Mouse (Mus musculus) CH12.LX (cell line): ENCODE data around the gene Lypd6b. TPM values are rescaled to one million over a fixed set of nuclear protein-coding genes. Genes with fewer than 3 reads are reported as not detected.
A peak's percentile ranks its signal among the peaks of the same experiment; 100 is the strongest.

Experiments
- DNase-seq: peaks from one replicate; pipeline ENCODE4 v3.0.0-alpha.2; 2013; ENCODE audit errors: extremely low read depth
- H3K27ac ChIP-seq: 2 replicates; pipeline ENCODE4 v1.5.1; 2012; ENCODE audit warnings: low read depth, mild to moderate bottlenecking, control low read depth, moderate library complexity; ENCODE audit not compliant: insufficient read depth
- H3K27me3 ChIP-seq: replicated peaks from 2 replicates; pipeline ENCODE3; 2012; ENCODE audit warnings: inconsistent platforms
- H3K36me3 ChIP-seq, 2 experiments: replicated peaks in 1 of 2; 2 replicates each; pipeline versions ENCODE3 to v1.6.1; 2012; ENCODE audit warnings: inconsistent platforms in 1 of 2, low read length in 1 of 2, mild to moderate bottlenecking in 1 of 2, mixed read lengths in 1 of 2, moderate library complexity in 1 of 2; ENCODE audit not compliant: control insufficient read depth in 1 of 2, insufficient read depth in 1 of 2
- H3K4me1 ChIP-seq, 2 experiments: 2 replicates each; pipeline ENCODE4 v1.6.1; 2012; ENCODE audit warnings: inconsistent platforms in 1 of 2, moderate library complexity in 1 of 2; ENCODE audit not compliant: insufficient read depth in 2 of 2, control insufficient read depth in 1 of 2
- H3K4me2 ChIP-seq: 2 replicates; pipeline ENCODE4 v1.6.1; 2012; ENCODE audit warnings: low read depth, mild to moderate bottlenecking, control low read depth; ENCODE audit not compliant: poor library complexity, insufficient read depth, severe bottlenecking
- H3K4me3 ChIP-seq, 3 experiments: fragments of 150-350 bp in 1 of 3; sonication (generic) in 1 of 3; replicated peaks in 1 of 3; 2 replicates each; pipeline versions ENCODE3 to v1.5.1; 2011 to 2012; ENCODE audit warnings: low read depth in 2 of 3, low read length in 2 of 3, mild to moderate bottlenecking in 2 of 3, moderate library complexity in 2 of 3, control low read depth in 1 of 3, improper control_type of control experiment in 1 of 3, inconsistent platforms in 1 of 3, mixed read lengths in 1 of 3; ENCODE audit not compliant: poor library complexity in 1 of 3
- H3K79me2 ChIP-seq: replicated peaks from 2 replicates; pipeline ENCODE4 v1.6.1; 2012; ENCODE audit warnings: mild to moderate bottlenecking, moderate library complexity; ENCODE audit not compliant: control insufficient read depth, poor library complexity, insufficient read depth, severe bottlenecking; ENCODE audit errors: extremely low read depth
- H3K9ac ChIP-seq: 2 replicates; pipeline ENCODE4 v1.6.1; 2012; ENCODE audit warnings: low read depth, mild to moderate bottlenecking, control low read depth, moderate library complexity; ENCODE audit not compliant: insufficient read depth
- H3K9me3 ChIP-seq: replicated peaks from 2 replicates; pipeline ENCODE3; 2012; ENCODE audit warnings: low read length, inconsistent platforms, mixed read lengths
- CHD1 ChIP-seq: IDR thresholded peaks from 2 replicates; pipeline ENCODE4 v1.6.1; 2012; ENCODE audit warnings: low read depth, low read length, improper control_type of control experiment, inconsistent platforms
- CHD2 ChIP-seq: IDR thresholded peaks from 2 replicates; pipeline ENCODE4 v1.6.1; 2011; ENCODE audit warnings: low read length, improper control_type of control experiment
- CTCF ChIP-seq, 2 experiments: IDR thresholded peaks in 1 of 2; conservative IDR thresholded peaks in 1 of 2; 2 replicates each; pipeline ENCODE4 v1.5.1; 2011 to 2012; ENCODE audit warnings: low read depth in 2 of 2, low read length in 2 of 2, improper control_type of control experiment in 1 of 2, inconsistent platforms in 1 of 2, mild to moderate bottlenecking in 1 of 2, moderate library complexity in 1 of 2
- E2F4 ChIP-seq: IDR thresholded peaks from 2 replicates; pipeline ENCODE4 v1.6.1; 2011; ENCODE audit warnings: low read depth, low read length, improper control_type of control experiment; ENCODE audit not compliant: insufficient replicate concordance
- ELF1 ChIP-seq: IDR thresholded peaks from 2 replicates; pipeline ENCODE4 v1.6.1; 2014; ENCODE audit warnings: low read depth, mild to moderate bottlenecking, inconsistent platforms, low read length, improper control_type of control experiment
- EP300 ChIP-seq: IDR thresholded peaks from 2 replicates; pipeline ENCODE4 v1.6.1; 2011; ENCODE audit warnings: low read length, improper control_type of control experiment
- HCFC1 ChIP-seq: IDR thresholded peaks from 2 replicates; pipeline ENCODE4 v1.6.1; 2012; ENCODE audit warnings: low read depth, mild to moderate bottlenecking, inconsistent platforms, low read length, improper control_type of control experiment
- IRF4 ChIP-seq: IDR thresholded peaks from 2 replicates; pipeline ENCODE4 v1.6.1; 2014; ENCODE audit warnings: low read depth, mild to moderate bottlenecking, inconsistent platforms, low read length, improper control_type of control experiment
- JUN ChIP-seq: IDR thresholded peaks from 2 replicates; pipeline ENCODE4 v1.6.1; 2011; ENCODE audit warnings: low read depth, mild to moderate bottlenecking, low read length, improper control_type of control experiment, moderate library complexity; ENCODE audit not compliant: insufficient read depth
- JUND ChIP-seq: conservative IDR thresholded peaks from 2 replicates; pipeline ENCODE4 v1.6.1; 2011; ENCODE audit warnings: low read depth, low read length, improper control_type of control experiment
- KAT2A ChIP-seq: IDR thresholded peaks from 2 replicates; pipeline ENCODE4 v1.6.1; 2012; ENCODE audit warnings: low read length, improper control_type of control experiment, inconsistent platforms; ENCODE audit not compliant: insufficient replicate concordance
- MAX ChIP-seq: IDR thresholded peaks from 2 replicates; pipeline ENCODE4 v1.6.1; 2011; ENCODE audit warnings: low read length, improper control_type of control experiment
- MEF2A ChIP-seq: IDR thresholded peaks from 2 replicates; pipeline ENCODE4 v1.6.1; 2014; ENCODE audit warnings: low read depth, mild to moderate bottlenecking, inconsistent platforms, low read length, improper control_type of control experiment, borderline replicate concordance
- MXI1 ChIP-seq: IDR thresholded peaks from 2 replicates; pipeline ENCODE4 v1.6.1; 2011; ENCODE audit warnings: mild to moderate bottlenecking, low read depth, low read length, improper control_type of control experiment
- NELFE ChIP-seq: IDR thresholded peaks from 2 replicates; pipeline ENCODE4 v1.6.1; 2011; ENCODE audit warnings: low read depth, low read length, improper control_type of control experiment
- POLR2A ChIP-seq: IDR thresholded peaks from 2 replicates; pipeline ENCODE4 v1.6.1; 2011; ENCODE audit warnings: low read depth, mild to moderate bottlenecking, improper control_type of control experiment, low read length
- POLR2AphosphoS2 ChIP-seq: IDR thresholded peaks from 2 replicates; pipeline ENCODE4 v1.6.1; 2011; ENCODE audit warnings: low read depth, low read length, improper control_type of control experiment
- RAD21 ChIP-seq: IDR thresholded peaks from 2 replicates; pipeline ENCODE4 v1.6.1; 2011; ENCODE audit warnings: low read depth, mild to moderate bottlenecking, low read length, improper control_type of control experiment, moderate library complexity
- UBTF ChIP-seq: IDR thresholded peaks from 2 replicates; pipeline ENCODE4 v1.6.1; 2012; ENCODE audit warnings: low read depth, mild to moderate bottlenecking, inconsistent platforms, low read length, improper control_type of control experiment, moderate library complexity
- ZC3H11A ChIP-seq: IDR thresholded peaks from 2 replicates; pipeline ENCODE4 v1.6.1; 2012; ENCODE audit warnings: low read depth, mild to moderate bottlenecking, inconsistent platforms, low read length, improper control_type of control experiment
- ZNF384 ChIP-seq: IDR thresholded peaks from 2 replicates; pipeline ENCODE4 v1.6.1; 2012; ENCODE audit warnings: low read depth, low read length, improper control_type of control experiment, inconsistent platforms
- dilution Hi-C: fragments of 300-500 bp; cut with MboI; formaldehyde crosslinking; loops from 2 replicates; pipeline ENCODE4 v1.14.3; 2020; ENCODE audit warnings: low sequenced_read_pairs; ENCODE audit not compliant: extremely low pct_unique_long_range_greater_than_20kb, extremely low pct_ligation_motif_present
- in situ Hi-C: fragments of 300-500 bp; cut with MboI; formaldehyde crosslinking; loops from 3 replicates; pipeline ENCODE4 v1.14.3; 2019; ENCODE audit warnings: low sequenced_read_pairs, low pct_ligation_motif_present, low pct_unique_long_range_greater_than_20kb, mixed read lengths
- polyA plus RNA-seq: library from polyadenylated mRNA; unstranded; fragments of >175 nt; gene quantifications from 2 replicates; pipeline ENCODE4 v1.2.1, GENCODE M21; 2012; ENCODE audit warnings: low read depth; ENCODE audit not compliant: insufficient read length
- total RNA-seq, 2 experiments: library from RNA; depleted of rRNA; stranded (reverse); fragments of 300-350 nt in 1 of 2; fragments of >200 nt in 1 of 2; gene quantifications; 2 replicates each; pipeline ENCODE4 v1.2.3; 2012 to 2014

Gene Lypd6b
- total and polyA plus RNA-seq, 3 experiments = 0.15 to 1.4 TPM; not detected in 1

DNA sequence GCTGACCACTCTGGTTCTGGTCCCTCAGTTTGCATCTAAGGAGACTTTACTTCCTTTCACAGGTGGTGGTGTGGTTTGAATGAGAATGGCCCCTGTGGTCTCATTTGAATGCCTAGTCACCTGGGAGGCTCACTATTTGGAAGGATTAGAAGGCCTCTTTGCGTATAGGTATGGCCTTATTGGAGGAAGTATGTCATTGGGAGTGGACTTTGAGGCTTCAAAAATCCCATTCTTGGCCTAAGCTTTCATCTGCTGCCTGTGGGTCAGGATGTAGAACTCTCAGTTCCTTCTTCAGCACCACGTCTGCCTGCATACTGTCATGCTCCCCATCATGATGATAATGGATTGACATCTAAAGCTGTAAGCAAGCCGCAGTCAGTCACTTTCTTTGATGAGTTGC lies 34.4 kb upstream of the Lypd6b start (continued):
- TF ChIP-seq JUN (no peak; the same call in 1 of the 2 replicates), E2F4 (no peak), ZNF384 (no peak), JUND (no peak; the same call in 1 of the 2 replicates), POLR2AphosphoS2 (no peak), UBTF (no peak), MAX (no peak), CHD1 (no peak), MEF2A (no peak), CTCF (conservative IDR thresholded peaks at IDR 0.05 in 1 of 2, IDR thresholded peaks at IDR 0.05 in 1 of 2; ENCODE audit: low read depth in 2 of 2, low read length in 2 of 2) (no peak), RAD21 (no peak), MXI1 (no peak), KAT2A (no peak), HCFC1 (no peak; the same call in 1 of the 2 replicates), CHD2 (0 out of 2 replicates have a peak, but pooled peaks have one; percentile 29)

DNA sequence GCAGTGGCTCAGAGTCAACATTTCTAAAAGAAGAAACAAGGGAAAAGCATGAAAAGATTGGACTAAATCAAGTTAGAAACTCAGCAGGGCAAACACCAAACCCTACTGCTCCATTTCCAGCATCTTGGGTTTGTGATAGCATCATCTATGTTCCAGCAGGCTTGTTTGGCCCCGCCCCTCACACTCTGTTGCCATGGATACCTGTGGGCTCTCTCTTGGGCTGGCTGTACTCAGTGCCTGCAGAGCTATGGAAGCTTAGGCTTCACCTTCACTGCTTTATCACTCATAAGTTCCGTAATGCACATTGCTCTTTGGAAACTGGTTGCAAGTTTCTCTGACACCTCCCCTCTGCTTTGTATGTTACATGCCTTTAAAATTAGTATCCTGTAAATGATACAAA lies 32.4 kb upstream of the Lypd6b start:
- TF ChIP-seq RAD21 (no peak), POLR2A (no peak), MAX (no peak)
- TF ChIP-seq, all 38 proteins: peak for 0
- Histone ChIP-seq H3K79me2 (no peaks in the 10 kb centered on the region), H3K4me1 (peaks cover 18 to 41% of the 10 kb centered on the region in 2 experiments), H3K27me3 (no peaks in the 10 kb centered on the region), H3K4me3 (no peak overlapping the region), H3K36me3 (peaks cover 5 to 38% of the 10 kb centered on the region in 2 experiments), H3K9ac (no peak overlapping the region), H3K4me2 (no peak overlapping the region), H3K27ac (no peak overlapping the region), H3K9me3 (peaks cover 11% of the 10 kb centered on the region)
- in situ Hi-C loops = no loop called here
- DNase-seq = no peak
- dilution Hi-C loops = no loop called here

DNA sequence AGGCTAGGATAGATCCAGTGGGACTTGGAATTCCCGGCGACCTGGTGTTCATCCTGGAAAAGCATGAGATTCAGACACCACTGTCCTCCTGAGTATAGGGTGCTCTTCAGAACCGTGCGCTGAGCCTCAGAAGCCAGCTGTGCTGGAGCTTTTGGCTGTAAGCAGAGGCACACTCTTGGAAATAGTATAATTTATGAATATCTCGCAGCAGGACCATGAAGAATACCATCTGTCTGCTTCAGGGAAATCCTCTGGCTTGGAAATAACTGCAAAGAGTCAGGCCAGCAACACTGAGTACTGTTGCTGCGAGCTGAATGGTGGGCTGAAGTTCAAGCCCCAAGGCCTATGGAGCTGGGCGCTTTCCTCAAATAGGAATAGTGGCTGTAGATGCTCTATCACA lies 29.9 kb upstream of the Lypd6b start:
- no peak overlapping the region for H3K9ac ChIP-seq
- no peak overlapping the region for H3K4me2 ChIP-seq
- no peak overlapping the region for H3K4me3 ChIP-seq
- H3K36me3 ChIP-seq = peaks cover 5 to 48% of the 10 kb centered on the region in 2 experiments
- dilution Hi-C loops (no loop called here), in situ Hi-C loops (no loop called here)
- H3K4me1 ChIP-seq = peaks cover 7 to 15% of the 10 kb centered on the region in 2 experiments
- peaks cover 16% of the 10 kb centered on the region for H3K9me3 ChIP-seq
- no peak for DNase-seq
- TF ChIP-seq E2F4 (no peak), ELF1 (no peak), UBTF (no peak), EP300 (no peak), NELFE (no peak), ZC3H11A (no peak), IRF4 (no peak)
- TF ChIP-seq, all 38 proteins: peak for 0
- Histone ChIP-seq H3K27me3 (no peaks in the 10 kb centered on the region), H3K79me2 (no peaks in the 10 kb centered on the region), H3K27ac (no peak overlapping the region)
